Mouse (Mus musculus) bone marrow macrophage, adult 2 months (primary cell): ENCODE measurements around the gene Myb. TPM values are rescaled to one million over a fixed set of nuclear protein-coding genes. Genes with fewer than 3 reads are reported as not detected.

ENCODE experiments used
- H3K27ac ChIP-seq: 2 replicates; pipeline ENCODE4 v1.5.1; 2012; ENCODE audit warnings: low read depth, low read length; ENCODE audit not compliant: insufficient read depth
- H3K4me1 ChIP-seq: 2 replicates; pipeline ENCODE4 v1.6.1; 2012; ENCODE audit warnings: low read length; ENCODE audit not compliant: control insufficient read depth, insufficient read depth
- H3K4me3 ChIP-seq: 2 replicates; pipeline ENCODE4 v1.5.1; 2012; ENCODE audit warnings: mild to moderate bottlenecking, low read length, moderate library complexity; ENCODE audit not compliant: insufficient read depth
- CTCF ChIP-seq: IDR thresholded peaks from 2 replicates; pipeline ENCODE4 v1.5.1; 2012; ENCODE audit warnings: low read depth, mild to moderate bottlenecking, low read length, moderate library complexity
- POLR2A ChIP-seq: IDR thresholded peaks from 2 replicates; pipeline ENCODE4 v1.6.1; 2012; ENCODE audit warnings: mild to moderate bottlenecking, low read depth, low read length, borderline replicate concordance
- polyA plus RNA-seq: library from polyadenylated mRNA; stranded (reverse); fragments of >200 nt; gene quantifications from 2 replicates; pipeline ENCODE4 v1.2.4, GENCODE M21; 2012; ENCODE audit not compliant: missing spikeins, insufficient read depth, insufficient read length

The Myb gene
- polyA plus RNA-seq, 1 experiment: 0.31 TPM

GRCm38 (mm10) chr10:21108182-21108581 is 52.6 kb downstream of the Myb start:
- TF ChIP-seq CTCF (no peak), POLR2A (no peak)
- no peak overlapping the region for H3K27ac ChIP-seq
- no peak overlapping the region for H3K4me3 ChIP-seq
- no peaks in the 10 kb centered on the region for H3K4me1 ChIP-seq

- TF ChIP-seq CTCF: no peak
- Histone ChIP-seq H3K27ac (no peak overlapping the region), H3K4me3 (no peak overlapping the region), H3K4me1 (no peaks in the 10 kb centered on the region)
Measured at GRCm38 (mm10) chr10:21105206-21105605, 55.6 kb downstream of the Myb start.

GRCm38 (mm10) chr10:21102689-21103088 is 58.1 kb downstream of the Myb start:
- Histone ChIP-seq H3K27ac (no peak overlapping the region), H3K4me1 (no peaks in the 10 kb centered on the region), H3K4me3 (no peak overlapping the region)
- TF ChIP-seq CTCF: no peak
- TF ChIP-seq POLR2A: no peak

- Histone ChIP-seq H3K27ac (no peak overlapping the region), H3K4me1 (no peaks in the 10 kb centered on the region)
- no peak for TF ChIP-seq CTCF
- no peak for TF ChIP-seq POLR2A
Measured at GRCm38 (mm10) chr10:21101948-21102347, 58.8 kb downstream of the Myb start.

GRCm38 (mm10) chr10:21100646-21101249 is 60.0 kb downstream of the Myb start:
- TF ChIP-seq POLR2A (no peak), CTCF (no peak)
- no peak overlapping the region for H3K27ac ChIP-seq
- no peak overlapping the region for H3K4me3 ChIP-seq
- no peaks in the 10 kb centered on the region for H3K4me1 ChIP-seq

More at GRCm38 (mm10) chr10:21101948-21102347, 58.8 kb downstream of the Myb start:
- H3K4me3 ChIP-seq: no peak overlapping the region

GRCm38 (mm10) chr10:21099515-21099914 is 61.3 kb downstream of the Myb start:
- Histone ChIP-seq H3K27ac (no peak overlapping the region), H3K4me1 (no peaks in the 10 kb centered on the region), H3K4me3 (no peak overlapping the region)
- no peak for TF ChIP-seq CTCF
- TF ChIP-seq POLR2A: no peak

GRCm38 (mm10) chr10:21095541-21095940 is 65.2 kb downstream of the Myb start:
- no peak for TF ChIP-seq CTCF
- no peak for TF ChIP-seq POLR2A
- Histone ChIP-seq H3K27ac (no peak overlapping the region), H3K4me1 (no peaks in the 10 kb centered on the region), H3K4me3 (no peak overlapping the region)

- TF ChIP-seq CTCF (no peak), POLR2A (no peak)
- no peak overlapping the region for H3K27ac ChIP-seq
- H3K4me1 ChIP-seq: no peaks in the 10 kb centered on the region
- H3K4me3 ChIP-seq: no peak overlapping the region
Measured at GRCm38 (mm10) chr10:21094896-21095295, 65.9 kb downstream of the Myb start.

GRCm38 (mm10) chr10:21093301-21093700 is 67.5 kb downstream of the Myb start:
- TF ChIP-seq CTCF (no peak), POLR2A (no peak)
- Histone ChIP-seq H3K4me1 (no peaks in the 10 kb centered on the region), H3K27ac (no peak overlapping the region), H3K4me3 (no peak overlapping the region)

- no peak overlapping the region for H3K27ac ChIP-seq
- H3K4me1 ChIP-seq: no peaks in the 10 kb centered on the region
- TF ChIP-seq CTCF (no peak), POLR2A (no peak)
- H3K4me3 ChIP-seq: no peak overlapping the region
Measured at GRCm38 (mm10) chr10:21092501-21093270, 68.1 kb downstream of the Myb start.
